Mouse (Mus musculus): ENCODE data around the gene Shcbp1l. TPM values are rescaled to one million over a fixed set of nuclear protein-coding genes. Genes with fewer than 3 reads are reported as not detected.
"Not testable (repeated sequence)": the region's sequence is repeated elsewhere in the genome, so short reads cannot be mapped to it uniquely, and the experiment has no call there.

The Shcbp1l gene
- total and polyA plus RNA-seq, 3 experiments = 0.59 to 1.6 TPM; not detected in 1

GRCm38 (mm10) chr1:153401765-153402164, 23.2 kb upstream of the Shcbp1l start:
- Histone ChIP-seq H3K79me2 (replicated peaks; ENCODE audit: control insufficient read depth, extremely low read depth, insufficient read depth, poor library complexity, severe bottlenecking) (no peaks in the 10 kb centered on the region), H3K4me3 (replicated peaks in 1 of 3; ENCODE audit: low read depth in 2 of 3, low read length in 2 of 3, poor library complexity in 1 of 3) (no peak overlapping the region), H3K27me3 (replicated peaks) (no peaks in the 10 kb centered on the region), H3K4me1 (ENCODE audit: control insufficient read depth in 1 of 2, insufficient read depth in 2 of 2) (peaks cover 0 to 5% of the 10 kb centered on the region in 2 experiments; a peak in 1 of 4 replicates), H3K9ac (ENCODE audit: insufficient read depth, low read depth) (no peak overlapping the region), H3K27ac (ENCODE audit: insufficient read depth, low read depth) (no peak overlapping the region), H3K4me2 (ENCODE audit: insufficient read depth, low read depth, poor library complexity, severe bottlenecking) (no peak overlapping the region; the same call in 1 of the 2 replicates), H3K36me3 (replicated peaks in 1 of 2; ENCODE audit: control insufficient read depth in 1 of 2, insufficient read depth in 1 of 2, low read length in 1 of 2) (peaks cover 14 to 17% of the 10 kb centered on the region in 2 experiments), H3K9me3 (replicated peaks; ENCODE audit: low read length) (peaks cover 4% of the 10 kb centered on the region)
- dilution Hi-C loops (cut with MboI; ENCODE audit: extremely low pct_ligation_motif_present, extremely low pct_unique_long_range_greater_than_20kb, low sequenced_read_pairs) = no loop called here
- in situ Hi-C loops (cut with MboI; ENCODE audit: low pct_ligation_motif_present, low pct_unique_long_range_greater_than_20kb, low sequenced_read_pairs) = no loop called here
- peak; percentile 53 for DNase-seq (ENCODE audit: extremely low read depth)
- TF ChIP-seq NRF1 (IDR thresholded peaks at IDR 0.05; ENCODE audit: low read depth, low read length) (no peak), JUND (conservative IDR thresholded peaks at IDR 0.05; ENCODE audit: low read depth, low read length) (no peak; the same call in 1 of the 2 replicates), SMC3 (IDR thresholded peaks at IDR 0.05; ENCODE audit: low read depth, low read length) (peak; percentile 72), RAD21 (IDR thresholded peaks at IDR 0.05; ENCODE audit: low read depth, low read length) (peak; percentile 77), SIN3A (IDR thresholded peaks at IDR 0.05; ENCODE audit: low read length) (no peak), CHD1 (IDR thresholded peaks at IDR 0.05; ENCODE audit: low read depth, low read length) (no peak), NELFE (IDR thresholded peaks at IDR 0.05; ENCODE audit: low read depth, low read length) (no peak), IRF4 (IDR thresholded peaks at IDR 0.05; ENCODE audit: low read depth, low read length) (peak; percentile 62; the same call in 1 of the 2 replicates), CTCF (conservative IDR thresholded peaks at IDR 0.05 in 1 of 2, IDR thresholded peaks at IDR 0.05 in 1 of 2; ENCODE audit: low read depth in 2 of 2, low read length in 2 of 2) (peak; percentile 79 to 88), RCOR1 (conservative IDR thresholded peaks at IDR 0.05; ENCODE audit: low read depth, low read length) (no peak), ZC3H11A (IDR thresholded peaks at IDR 0.05; ENCODE audit: low read depth, low read length) (0 out of 2 replicates have a peak, but pooled peaks have one; percentile 17), ETS1 (conservative IDR thresholded peaks at IDR 0.05; ENCODE audit: low read depth, low read length) (no peak), UBTF (IDR thresholded peaks at IDR 0.05; ENCODE audit: low read depth, low read length) (no peak), POLR2AphosphoS2 (IDR thresholded peaks at IDR 0.05; ENCODE audit: low read depth, low read length) (no peak), ZNF384 (IDR thresholded peaks at IDR 0.05; ENCODE audit: low read depth, low read length) (no peak), ZMIZ1 (IDR thresholded peaks at IDR 0.05; ENCODE audit: low read depth, low read length) (no peak), USF2 (conservative IDR thresholded peaks at IDR 0.05; ENCODE audit: low read depth, low read length) (no peak), MYC (IDR thresholded peaks at IDR 0.05; ENCODE audit: low read depth, low read length) (no peak), MAZ (IDR thresholded peaks at IDR 0.05; ENCODE audit: low read depth, low read length) (no peak), TBP (conservative IDR thresholded peaks at IDR 0.05; ENCODE audit: low read depth, low read length) (no peak), BHLHE40 (IDR thresholded peaks at IDR 0.05; ENCODE audit: low read depth, low read length) (no peak), KAT2A (IDR thresholded peaks at IDR 0.05; ENCODE audit: insufficient replicate concordance, low read length) (no peak), JUN (IDR thresholded peaks at IDR 0.05; ENCODE audit: insufficient read depth, low read depth, low read length) (no peak), PAX5 (IDR thresholded peaks at IDR 0.05; ENCODE audit: low read length) (no peak)

- H3K9ac ChIP-seq (ENCODE audit: insufficient read depth, low read depth); H3K27ac ChIP-seq (ENCODE audit: insufficient read depth, low read depth); H3K9me3 ChIP-seq (replicated peaks; ENCODE audit: low read length); in situ Hi-C loops (cut with MboI; ENCODE audit: low pct_ligation_motif_present, low pct_unique_long_range_greater_than_20kb, low sequenced_read_pairs); H3K4me3 ChIP-seq (replicated peaks in 1 of 3; ENCODE audit: low read depth in 2 of 3, low read length in 2 of 3, poor library complexity in 1 of 3); dilution Hi-C loops (cut with MboI; ENCODE audit: extremely low pct_ligation_motif_present, extremely low pct_unique_long_range_greater_than_20kb, low sequenced_read_pairs); H3K4me2 ChIP-seq (ENCODE audit: insufficient read depth, low read depth, poor library complexity, severe bottlenecking); DNase-seq (ENCODE audit: extremely low read depth); H3K27me3 ChIP-seq (replicated peaks): not testable (repeated sequence)
- peaks cover 17% of the 10 kb centered on the region for H3K79me2 ChIP-seq (replicated peaks; ENCODE audit: control insufficient read depth, extremely low read depth, insufficient read depth, poor library complexity, severe bottlenecking)
- H3K4me1 ChIP-seq (ENCODE audit: control insufficient read depth in 1 of 2, insufficient read depth in 2 of 2) = peaks cover 0 to 26% of the 10 kb centered on the region in 2 experiments; a peak in 2 of 4 replicates
- peaks cover 30 to 33% of the 10 kb centered on the region in 2 experiments for H3K36me3 ChIP-seq (replicated peaks in 1 of 2; ENCODE audit: control insufficient read depth in 1 of 2, insufficient read depth in 1 of 2, low read length in 1 of 2)
Measured at GRCm38 (mm10) chr1:153407641-153408040, 17.3 kb upstream of the Shcbp1l start.

- in situ Hi-C loops (cut with MboI; ENCODE audit: low pct_ligation_motif_present, low pct_unique_long_range_greater_than_20kb, low sequenced_read_pairs); DNase-seq (ENCODE audit: extremely low read depth); H3K27ac ChIP-seq (ENCODE audit: insufficient read depth, low read depth); H3K4me3 ChIP-seq (replicated peaks in 1 of 3; ENCODE audit: low read depth in 2 of 3, low read length in 2 of 3, poor library complexity in 1 of 3); H3K9me3 ChIP-seq (replicated peaks; ENCODE audit: low read length); dilution Hi-C loops (cut with MboI; ENCODE audit: extremely low pct_ligation_motif_present, extremely low pct_unique_long_range_greater_than_20kb, low sequenced_read_pairs); H3K9ac ChIP-seq (ENCODE audit: insufficient read depth, low read depth); H3K27me3 ChIP-seq (replicated peaks); H3K4me2 ChIP-seq (ENCODE audit: insufficient read depth, low read depth, poor library complexity, severe bottlenecking): not testable (repeated sequence)
- peaks cover 30 to 33% of the 10 kb centered on the region in 2 experiments for H3K36me3 ChIP-seq (replicated peaks in 1 of 2; ENCODE audit: control insufficient read depth in 1 of 2, insufficient read depth in 1 of 2, low read length in 1 of 2)
- H3K4me1 ChIP-seq (ENCODE audit: control insufficient read depth in 1 of 2, insufficient read depth in 2 of 2) = peaks cover 0 to 26% of the 10 kb centered on the region in 2 experiments; a peak in 2 of 4 replicates
- H3K79me2 ChIP-seq (replicated peaks; ENCODE audit: control insufficient read depth, extremely low read depth, insufficient read depth, poor library complexity, severe bottlenecking) = peaks cover 18% of the 10 kb centered on the region
Measured at GRCm38 (mm10) chr1:153408296-153408695, 16.7 kb upstream of the Shcbp1l start.
